Mouse (Mus musculus): ENCODE measurements around the gene Gphn. TPM values are rescaled to one million over a fixed set of nuclear protein-coding genes. Genes with fewer than 3 reads are reported as not detected.

Gene Gphn
- 1 to 10 TPM; 7.6 to 8.0 TPM for polyA plus RNA-seq (2017; shearing (Covaris generic))

DNA sequence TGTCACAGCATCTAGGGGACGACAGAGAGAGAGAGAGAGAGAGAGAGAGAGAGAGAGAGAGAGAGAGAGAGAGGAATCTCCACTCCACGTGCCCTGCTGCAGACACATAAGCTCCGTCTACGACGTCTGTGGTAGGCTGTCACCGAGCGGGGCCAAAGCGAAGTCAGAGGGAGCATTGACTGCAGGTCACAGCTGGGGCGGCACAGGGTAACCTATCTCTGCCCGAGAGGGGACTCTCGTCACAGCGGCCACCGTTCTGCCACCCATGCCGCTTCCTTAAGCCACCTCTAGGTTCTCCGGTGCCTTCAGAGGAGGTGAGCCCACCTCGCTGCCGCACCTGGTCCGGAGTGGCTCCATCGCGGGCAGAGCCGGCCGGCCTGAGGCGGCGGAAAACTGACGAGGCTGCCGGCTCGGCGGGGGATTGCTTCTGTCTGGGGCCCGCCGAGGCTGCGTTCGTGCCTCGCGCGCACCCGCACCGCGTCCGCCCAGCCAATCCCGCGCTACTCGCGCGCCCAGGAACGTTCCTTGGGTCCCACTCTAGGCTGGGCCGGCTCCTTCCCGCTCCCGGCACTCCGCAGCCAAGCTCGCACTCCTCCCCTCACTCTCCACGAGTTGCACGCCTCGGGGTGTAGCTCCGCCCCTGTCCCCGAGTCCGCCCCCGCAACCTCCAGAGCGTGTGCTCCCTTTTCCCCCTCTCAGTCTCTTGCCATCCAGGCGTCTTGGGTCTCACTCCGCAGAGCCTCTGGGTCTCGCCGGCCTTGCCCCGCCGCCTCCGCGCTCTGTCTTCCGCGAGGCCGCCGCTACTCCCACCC, at the start of gene Gphn:
TSS of gene Gphn (plus strand) at position 673 of the 812 bp plus-strand sequence.

DNA sequence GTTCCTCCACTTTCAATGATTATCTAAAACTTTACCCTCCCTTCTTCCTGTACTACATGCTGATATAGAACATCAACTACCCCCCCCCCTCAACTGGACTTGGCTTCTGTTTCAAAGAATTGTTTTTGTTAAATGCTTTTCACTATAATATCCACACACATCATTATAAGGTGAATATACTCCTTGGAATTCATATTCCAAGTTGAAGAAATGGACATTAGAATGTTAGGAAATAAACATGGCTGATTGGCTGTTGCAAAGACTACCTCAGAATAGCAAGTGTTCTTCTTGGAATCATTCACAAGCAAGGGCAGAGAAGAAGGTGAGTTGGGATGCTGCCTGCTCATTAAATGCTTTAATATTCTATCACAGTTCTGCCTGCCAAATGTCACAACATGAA, 32.2 kb upstream of the Gphn start, which contains the start of gene Gm6657:
TSS of gene Gm6657 (plus strand) at position 301 of the 400 bp plus-strand sequence.

DNA sequence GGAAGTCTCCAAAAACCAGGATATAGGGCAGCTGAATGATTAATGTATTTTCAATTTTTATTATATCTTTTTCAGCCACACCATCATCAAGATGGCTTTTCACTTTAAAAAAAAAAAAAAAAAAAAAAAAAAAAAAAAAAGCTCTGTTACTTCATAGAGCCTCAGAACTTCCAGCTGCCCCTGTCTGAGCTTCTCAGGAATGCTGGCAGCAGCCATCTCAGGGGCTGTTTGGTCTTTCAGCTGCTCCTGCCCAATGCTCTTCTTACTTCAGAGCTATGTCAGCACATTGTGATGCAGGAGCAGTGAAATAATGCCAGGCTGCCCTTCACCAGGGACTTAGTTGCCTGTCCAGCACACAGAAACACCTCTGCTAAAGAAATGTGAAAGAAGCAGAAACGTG, 465.1 kb downstream of the Gphn start, which contains the start of gene Fam71d:
TSS of gene Fam71d (plus strand) at position 211 of the 400 bp plus-strand sequence.

Other genes with a start within 250 kb of the Gphn start
- gene Gm6657, start 32.1 kb upstream of the Gphn start, polyA plus RNA-seq (2017; shearing (Covaris generic)) = not detected